Mouse (Mus musculus): Measurements from ENCODE around the gene Tyw3. TPM values are rescaled to one million over a fixed set of nuclear protein-coding genes. Genes with fewer than 3 reads are reported as not detected.

Tyw3 gene
- total RNA-seq, 2 experiments from 2014 or later, result 10.1 to 10.7 TPM

DNA sequence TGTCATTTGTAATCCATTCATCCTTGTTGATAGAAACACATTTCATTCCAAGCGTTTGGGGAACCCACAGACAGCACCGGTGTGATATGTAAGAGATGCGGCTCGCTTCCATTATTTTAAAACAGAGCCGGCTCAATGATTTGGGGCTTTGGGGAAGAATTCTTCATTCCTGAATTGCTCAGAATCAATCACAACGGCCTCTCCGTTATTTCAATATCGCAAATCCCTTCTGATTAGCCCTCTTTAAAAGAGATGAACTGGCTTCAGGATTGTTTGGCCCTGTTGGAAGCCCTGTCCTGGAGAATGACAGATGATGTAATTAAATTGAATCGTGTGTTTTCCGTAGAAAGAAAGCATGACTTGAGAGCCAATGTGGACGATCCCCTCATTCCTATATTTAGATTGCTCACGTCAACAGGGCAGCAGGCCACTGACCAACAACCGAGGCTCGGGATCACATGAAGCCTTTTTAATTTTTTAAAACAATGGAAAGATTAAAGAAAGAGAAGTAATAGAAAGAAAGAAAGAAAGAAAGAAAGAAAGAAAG, 26.8 kb downstream of the Tyw3 start:
- no peak for DNase-seq (ENCODE audit: low spot score in 2 of 2)

DNA sequence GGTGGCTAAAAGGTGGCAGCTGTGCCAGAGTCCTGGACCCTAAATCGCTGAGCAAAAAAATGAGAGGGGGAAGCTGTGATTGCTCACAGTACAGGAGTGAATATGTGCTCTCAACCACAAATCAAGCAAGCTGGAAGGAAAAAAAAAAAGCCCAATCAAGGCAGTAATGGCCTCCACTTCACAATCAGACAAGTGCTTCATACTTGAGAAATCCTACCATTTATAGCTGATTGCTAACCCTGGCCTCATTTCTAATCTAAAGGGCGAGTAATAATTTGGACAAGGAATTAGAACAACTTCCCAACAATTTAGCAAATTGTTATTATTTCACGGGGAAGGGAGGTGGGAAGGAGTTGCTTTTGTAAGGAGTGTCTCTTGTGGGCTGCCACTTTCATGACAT, 31.5 kb downstream of the Tyw3 start:
- no peak for DNase-seq (ENCODE audit: low spot score in 2 of 2)

DNA sequence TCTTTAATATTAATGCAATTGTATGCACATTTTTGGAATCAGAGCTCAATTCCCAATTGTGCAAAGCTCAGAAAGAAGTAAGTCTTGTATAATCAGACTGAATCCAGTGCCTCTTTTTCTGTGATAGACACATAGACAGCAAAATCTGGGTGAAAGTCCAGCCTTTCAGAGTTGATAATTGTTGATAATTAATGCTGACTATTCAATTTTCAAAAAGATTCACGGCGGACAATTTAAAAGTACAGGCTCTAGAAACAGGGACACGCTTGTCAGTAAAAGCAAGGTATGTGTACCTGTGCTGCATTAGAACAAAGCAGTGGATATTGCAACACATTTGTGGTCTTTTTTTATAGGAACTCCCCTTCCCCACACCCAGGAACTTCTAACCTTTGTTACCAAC, 34.7 kb downstream of the Tyw3 start:
- DNase-seq (ENCODE audit: low spot score in 2 of 2), result no peak

DNA sequence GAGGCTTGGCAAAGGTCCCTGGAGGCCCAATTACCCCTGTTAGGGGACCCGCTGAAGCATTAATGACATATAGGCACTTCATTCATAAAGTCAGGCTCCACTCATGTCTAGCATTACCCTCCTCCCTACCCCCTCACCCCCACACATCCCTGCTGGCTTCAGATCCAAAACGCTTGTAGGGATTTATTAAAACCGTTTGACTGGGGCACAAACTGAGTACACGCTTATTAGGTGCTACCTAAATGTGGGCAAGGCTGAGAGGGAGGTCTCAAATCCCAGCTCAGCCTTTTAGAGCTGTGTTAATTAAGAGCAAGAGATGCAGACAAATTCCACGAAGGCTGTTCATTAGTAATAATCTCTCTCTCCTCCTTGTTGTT, 45.9 kb downstream of the Tyw3 start:
- DNase-seq (ENCODE audit: low spot score in 2 of 2), result no peak

DNA sequence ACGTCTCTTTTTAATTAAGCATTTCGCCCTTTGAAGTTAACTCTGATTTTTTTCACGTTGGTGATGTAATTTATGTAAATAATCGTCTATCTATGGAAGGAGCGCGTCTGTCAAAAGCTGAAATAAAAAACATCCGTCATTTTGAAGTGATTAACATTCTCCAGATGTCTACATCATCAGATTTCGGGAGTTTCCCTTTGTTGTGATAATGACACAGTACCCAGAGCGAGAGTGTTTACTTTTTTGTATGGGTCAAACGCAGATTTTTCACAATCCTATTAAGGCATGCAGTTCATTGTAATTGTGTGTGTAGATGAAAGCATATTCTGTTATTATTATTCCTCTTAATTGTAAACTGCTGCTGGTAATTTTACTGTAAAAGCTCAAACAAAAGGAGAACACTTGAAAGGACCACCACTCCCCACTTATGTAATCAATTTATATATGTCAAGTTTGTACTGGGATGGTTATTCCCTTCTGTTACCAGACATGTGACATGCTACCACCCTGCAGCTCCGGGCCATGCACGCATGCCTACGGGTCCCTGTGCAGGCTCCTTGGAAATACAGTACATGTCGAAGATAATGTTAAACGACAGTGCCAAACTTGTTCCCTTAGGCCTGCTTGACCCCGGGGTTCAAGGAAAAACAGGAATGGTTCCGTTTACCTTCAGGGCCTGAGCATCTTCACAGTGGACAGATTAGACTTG, 46.4 kb downstream of the Tyw3 start:
- no peak for DNase-seq (ENCODE audit: low spot score in 2 of 2)

DNA sequence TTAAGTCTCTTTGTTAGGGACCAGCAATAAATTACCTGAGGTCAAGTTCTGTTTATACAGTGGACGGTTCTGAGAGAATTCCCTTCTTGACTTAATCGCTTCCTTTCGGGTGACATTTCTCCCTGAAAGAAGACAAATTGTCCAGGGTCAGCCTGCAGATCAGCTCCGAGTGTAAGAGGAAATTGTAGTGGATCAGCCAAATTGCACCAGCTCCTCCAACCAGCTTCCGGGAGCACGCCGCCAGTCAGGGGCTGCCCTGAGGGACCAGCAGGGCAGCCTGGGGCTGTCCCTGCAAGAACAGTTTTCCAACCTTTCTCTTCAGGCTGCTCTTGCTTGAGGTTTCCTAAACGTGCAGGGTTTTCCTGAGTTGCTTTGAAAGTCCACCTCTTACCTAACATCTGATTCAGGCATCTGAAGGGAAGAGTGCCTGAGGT, 48.0 kb downstream of the Tyw3 start:
- DNase-seq (ENCODE audit: low spot score in 2 of 2), result no peak

DNA sequence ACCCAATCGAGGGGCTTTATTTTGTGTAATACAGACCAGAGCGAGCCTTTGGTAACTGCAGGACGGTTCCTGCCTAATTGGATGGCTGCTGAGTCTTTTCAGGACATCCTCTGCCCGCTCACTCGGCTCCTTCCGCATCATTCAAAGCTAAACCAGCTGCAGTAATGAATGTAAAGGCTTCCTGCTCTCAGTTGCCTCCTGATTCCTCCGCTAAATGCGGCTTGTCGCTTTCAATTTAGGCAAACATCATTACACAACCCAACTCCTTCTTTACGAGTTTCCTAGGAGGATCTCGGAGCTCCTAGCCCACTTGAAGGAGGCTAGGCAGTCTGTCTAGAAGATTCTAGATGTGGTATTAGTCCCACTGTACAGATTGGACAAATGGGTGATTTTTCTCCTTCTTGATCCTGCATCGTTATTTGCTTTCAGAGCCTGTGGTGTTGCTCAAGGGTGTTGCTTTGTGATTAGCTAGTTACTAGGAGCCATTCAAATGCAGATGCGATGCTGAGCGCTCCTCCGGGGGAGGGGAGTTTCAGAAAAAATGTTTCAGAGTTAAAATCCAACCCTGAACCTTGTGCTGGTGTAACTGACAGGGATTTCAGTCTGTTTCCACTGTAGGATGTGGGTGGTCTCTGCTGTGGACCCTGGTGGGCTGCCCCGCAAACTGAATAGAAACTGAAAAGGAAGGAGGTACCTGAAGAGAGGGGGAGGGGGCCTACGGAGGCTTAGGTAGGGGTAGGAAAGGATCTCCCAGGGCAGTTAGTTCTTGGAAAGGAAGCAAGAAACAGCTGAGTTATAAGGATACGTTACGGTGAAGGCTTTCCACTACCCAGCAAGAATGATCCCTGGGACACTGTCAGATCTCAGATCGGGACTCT, 49.1 kb downstream of the Tyw3 start:
- no peak for DNase-seq (ENCODE audit: low spot score in 2 of 2)

DNA sequence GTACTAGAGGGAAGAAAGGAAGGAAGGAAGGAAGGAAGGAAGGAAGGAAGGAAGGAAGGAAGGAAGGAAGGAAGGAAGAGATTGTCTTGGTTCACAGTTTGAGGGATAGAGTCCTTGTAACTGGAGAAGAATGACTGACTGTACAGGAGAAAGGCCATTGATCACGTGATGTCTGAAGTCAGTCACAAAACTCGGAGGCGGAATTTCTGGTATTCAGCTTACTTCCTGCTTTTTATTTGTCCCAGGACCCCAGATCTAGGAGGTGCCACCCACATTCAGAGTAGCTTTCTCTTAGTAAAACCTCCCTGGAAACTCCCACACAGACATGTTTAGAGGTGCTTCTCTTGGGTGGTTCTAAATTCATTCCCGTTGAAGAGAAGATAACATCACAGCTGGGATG, 50.7 kb downstream of the Tyw3 start:
- no peak for DNase-seq (ENCODE audit: low spot score in 2 of 2)

DNA sequence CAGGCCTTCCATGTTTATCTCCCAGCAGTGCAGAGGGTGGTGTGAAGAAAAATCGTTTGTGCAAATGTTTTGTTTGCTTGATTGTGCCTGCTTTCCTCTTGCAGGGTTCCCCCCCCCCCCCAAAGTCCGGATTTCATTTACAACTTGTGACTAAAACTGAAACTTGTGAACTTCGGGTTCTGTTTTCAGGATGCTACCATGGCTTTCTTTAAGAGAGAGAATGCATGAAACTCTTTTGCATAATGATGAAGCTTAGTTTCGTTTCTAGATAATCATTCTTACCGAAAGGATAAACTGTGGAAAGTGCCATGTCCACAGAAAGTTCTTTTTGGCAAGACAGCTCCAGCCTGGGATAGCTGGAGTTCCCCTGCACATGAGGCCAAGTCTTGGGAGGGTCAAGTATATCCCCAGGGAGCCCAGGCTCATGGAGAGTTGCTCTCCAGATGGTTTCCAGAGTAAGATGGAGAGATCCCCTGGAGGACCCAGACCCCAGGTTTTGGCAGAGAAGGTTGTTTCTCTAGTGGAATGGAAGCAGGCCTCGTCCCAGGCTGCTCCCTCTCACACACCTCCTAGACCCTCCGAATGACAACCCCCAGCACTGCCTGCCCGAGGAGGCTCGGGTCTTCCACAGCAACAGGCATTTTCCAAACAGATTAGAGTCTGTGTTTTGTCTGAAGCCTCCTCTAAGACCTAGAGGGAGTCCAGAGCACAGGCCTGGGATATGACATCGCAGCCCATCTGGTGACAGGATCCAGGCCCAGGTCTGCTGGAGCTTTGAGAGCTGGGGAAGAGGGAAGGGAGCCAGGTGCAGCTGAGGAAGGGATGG, 56.6 kb downstream of the Tyw3 start:
- DNase-seq (ENCODE audit: low spot score in 2 of 2), result no peak

DNA sequence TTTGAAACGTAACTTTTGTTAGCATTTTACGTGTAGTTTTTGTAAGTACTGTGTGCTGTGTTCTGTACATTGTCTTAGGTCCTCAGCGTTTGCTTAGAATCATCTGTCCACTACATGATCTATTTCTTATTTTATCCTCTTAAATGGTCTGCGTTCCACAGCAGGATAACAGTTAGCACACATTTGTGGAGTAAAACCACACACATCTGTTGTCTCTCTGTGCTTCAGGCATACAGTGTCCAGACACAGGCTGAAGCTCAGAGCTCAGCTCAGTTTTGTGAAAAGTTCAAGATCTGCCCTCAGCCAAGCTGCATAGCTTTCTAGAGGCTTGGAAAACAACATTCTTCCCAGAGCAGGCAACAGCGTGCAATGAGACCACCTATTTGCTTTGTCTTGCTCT, 60.8 kb downstream of the Tyw3 start:
- no peak for DNase-seq (ENCODE audit: low spot score in 2 of 2)

DNA sequence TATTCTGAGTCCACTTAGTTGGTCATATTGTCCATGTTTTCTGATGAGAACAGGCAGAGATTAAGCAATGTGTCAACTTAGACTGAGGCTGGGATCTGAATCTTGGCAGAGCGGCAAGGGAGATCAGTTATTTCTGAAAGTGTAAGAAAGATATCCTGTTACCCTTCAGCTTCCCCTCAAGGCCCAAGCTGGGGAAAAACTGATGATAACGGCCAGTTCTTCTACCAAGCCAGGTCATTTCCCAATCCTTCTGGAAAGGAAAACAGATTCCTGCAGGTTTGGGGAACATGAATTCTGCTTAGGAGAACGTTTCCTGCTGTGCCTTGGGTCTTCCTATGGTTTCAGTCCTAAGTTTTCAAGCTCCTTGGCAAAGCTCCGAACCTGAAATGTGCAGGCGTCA, 63.7 kb downstream of the Tyw3 start:
- no peak for DNase-seq (ENCODE audit: low spot score in 2 of 2)

DNA sequence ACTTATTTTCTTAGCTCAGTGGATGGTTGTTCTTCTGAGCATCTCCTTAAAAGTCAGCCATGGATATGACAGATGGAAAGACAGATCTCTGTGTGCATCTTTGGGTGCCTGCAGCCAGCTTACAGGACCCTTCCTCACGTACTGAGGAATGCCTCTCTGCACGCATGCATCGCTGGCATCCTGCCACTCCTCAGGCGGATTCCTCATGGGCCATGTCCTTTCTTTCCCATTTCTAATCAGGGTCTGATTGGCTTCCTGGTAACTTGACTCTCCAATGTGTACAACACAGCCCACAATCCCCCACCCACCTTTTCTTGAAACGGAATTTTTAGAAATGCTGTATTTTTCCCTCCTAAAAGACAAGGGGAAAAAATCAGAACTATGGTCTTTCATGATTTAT, 67.9 kb downstream of the Tyw3 start:
- DNase-seq (ENCODE audit: low spot score in 2 of 2), result no peak

DNA sequence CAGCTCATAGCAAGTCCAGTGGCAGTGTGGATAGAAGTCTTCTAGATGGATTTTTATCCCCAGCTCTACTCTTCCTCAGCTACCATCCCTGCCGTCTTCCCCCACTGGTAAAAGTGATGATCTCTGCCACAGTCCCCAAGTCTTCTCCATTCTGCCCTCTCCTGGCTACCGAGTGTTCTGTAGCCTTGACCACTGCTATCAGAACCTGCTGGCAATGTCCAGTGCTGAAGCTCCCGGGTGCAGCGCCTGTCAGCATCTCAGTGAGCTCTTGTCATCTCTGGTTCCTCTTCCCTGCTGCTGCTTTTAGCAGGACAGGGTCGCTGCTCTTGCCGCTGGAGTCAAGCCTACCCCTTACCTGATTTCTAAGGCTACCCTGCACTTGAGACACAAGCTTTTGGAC, 70.3 kb downstream of the Tyw3 start:
- DNase-seq (ENCODE audit: low spot score in 2 of 2), result no peak

Other genes starting within 250 kb of the Tyw3 start
- gene Cryz, start 393 bp downstream of the Tyw3 start, total RNA-seq (2021), result 10 to 100 TPM; 18.1 to 20.2 TPM
- 1 to 10 TPM; 5.1 to 6.1 TPM for gene Erich3, start 66.8 kb upstream of the Tyw3 start, total RNA-seq (2021)